ENCODE assay signal across 8 mouse cellular contexts in genomic region chr8:121083936-121084209, GRCm38 (mm10). TPM values are rescaled to one million over a fixed set of nuclear protein-coding genes. Genes with fewer than 3 reads are reported as not detected.
DNase-seq lines count a peak whose midpoint lies in the region; ATAC-seq and TF ChIP-seq lines count a peak whose summit lies in the region.

No protein-coding gene starts in this region.

- TF ChIP-seq CTCF in olfactory bulb, adult 2 months (IDR thresholded peaks at IDR 0.05; ENCODE audit: insufficient read depth, low read depth, low read length) = no peak

- DNase-seq in lung, postnatal 4 days = no peak
- no peak for DNase-seq in forebrain, embryonic 14.5 days (ENCODE audit: low spot score)
- DNase-seq in gastrocnemius, postnatal 36 days = no peak
- DNase-seq in gastrocnemius, postnatal 4 days (ENCODE audit: low spot score in 2 of 2) = no peak
- DNase-seq in layer of hippocampus, postnatal 36 days = no peak

- peak overlapping the region; percentile 57 for H3K4me3 ChIP-seq in lung, embryonic 16.5 days (ENCODE audit: low read length)
- peak overlapping the region; percentile 32 for H3K4me3 ChIP-seq in forebrain, embryonic 14.5 days (ENCODE audit: low read depth, low read length)
- peak overlapping the region; percentile 57 for H3K4me3 ChIP-seq in limb, embryonic 12.5 days (replicated peaks)
- H3K4me3 ChIP-seq in olfactory bulb, adult 2 months (ENCODE audit: insufficient read depth, low read depth, low read length) = peak overlapping the region; percentile 42

- H3K27me3 ChIP-seq in lung, embryonic 16.5 days (ENCODE audit: control insufficient read depth, insufficient read depth, low read depth, low read length) = peaks cover 57% of the 10 kb centered on the region
- H3K27me3 ChIP-seq in forebrain, embryonic 14.5 days (replicated peaks; ENCODE audit: control insufficient read depth, insufficient read depth, low read length) = peaks cover 99% of the 10 kb centered on the region
- H3K27me3 ChIP-seq in limb, embryonic 12.5 days = peaks cover 99% of the 10 kb centered on the region

- TF ChIP-seq POLR2A in olfactory bulb, adult 2 months (IDR thresholded peaks at IDR 0.05; ENCODE audit: insufficient read depth, low read depth, low read length) = no peak

- peaks cover 2% of the 10 kb centered on the region; the same call in 1 of the 2 replicates for H3K4me1 ChIP-seq in lung, embryonic 16.5 days (replicated peaks; ENCODE audit: control insufficient read depth, insufficient read depth, low read length)
- H3K4me1 ChIP-seq in forebrain, embryonic 14.5 days (ENCODE audit: control insufficient read depth, insufficient read depth, low read length) = peaks cover 6% of the 10 kb centered on the region
- peaks cover 37% of the 10 kb centered on the region for H3K4me1 ChIP-seq in limb, embryonic 12.5 days (replicated peaks)
- peaks cover 20% of the 10 kb centered on the region for H3K4me1 ChIP-seq in olfactory bulb, adult 2 months (ENCODE audit: control insufficient read depth, insufficient read depth, low read length)

- WGBS in lung, embryonic 16.5 days = 2% methylated on average over 8 of the region's 27 CpGs
- WGBS in forebrain, embryonic 14.5 days = 0% methylated on average over 13 of the region's 27 CpGs
- WGBS in limb, embryonic 12.5 days = 1% methylated on average over 14 of the region's 27 CpGs
- 0% methylated on average over 20 of the region's 27 CpGs for whole genome bisulfite sequencing in olfactory bulb, adult 2 months

- H3K4me2 ChIP-seq in lung, embryonic 16.5 days (ENCODE audit: low read depth, low read length) = peak overlapping the region; percentile 79
- H3K4me2 ChIP-seq in forebrain, embryonic 14.5 days (ENCODE audit: low read length) = peak overlapping the region; percentile 61
- peak overlapping the region; percentile 99 for H3K4me2 ChIP-seq in limb, embryonic 12.5 days

- peak overlapping the region; percentile 99 for H3K27ac ChIP-seq in lung, embryonic 16.5 days (ENCODE audit: low read length)
- H3K27ac ChIP-seq in forebrain, embryonic 14.5 days (ENCODE audit: low read depth, low read length) = no peak overlapping the region
- no peak overlapping the region for H3K27ac ChIP-seq in limb, embryonic 12.5 days
- H3K27ac ChIP-seq in olfactory bulb, adult 2 months (ENCODE audit: insufficient read depth, low read depth, low read length) = no peak overlapping the region

- no peaks in the 10 kb centered on the region for H3K36me3 ChIP-seq in lung, embryonic 16.5 days (ENCODE audit: control insufficient read depth, insufficient read depth, low read length)
- no peaks in the 10 kb centered on the region for H3K36me3 ChIP-seq in forebrain, embryonic 14.5 days (ENCODE audit: control insufficient read depth, insufficient read depth, low read length)
- H3K36me3 ChIP-seq in limb, embryonic 12.5 days = no peaks in the 10 kb centered on the region

- no peaks in the 10 kb centered on the region for H3K9me3 ChIP-seq in lung, embryonic 16.5 days (ENCODE audit: control insufficient read depth, low read length)
- no peaks in the 10 kb centered on the region for H3K9me3 ChIP-seq in forebrain, embryonic 14.5 days (replicated peaks; ENCODE audit: control insufficient read depth, low read length)
- H3K9me3 ChIP-seq in limb, embryonic 12.5 days = no peaks in the 10 kb centered on the region

- no peak for ATAC-seq in lung, embryonic 16.5 days (ENCODE audit: low read depth)
- ATAC-seq in forebrain, embryonic 14.5 days = no peak
- ATAC-seq in limb, embryonic 12.5 days (ENCODE audit: insufficient number of reproducible peaks, insufficient read depth, low FRiP score, low TSS enrichment, low read depth) = no peak

- peak overlapping the region; percentile 83 for H3K9ac ChIP-seq in lung, embryonic 16.5 days (ENCODE audit: low read length)
- 0 out of 2 replicates have a peak overlapping the region, but pooled peaks have one; percentile 13 for H3K9ac ChIP-seq in forebrain, embryonic 14.5 days (ENCODE audit: low read length)
- H3K9ac ChIP-seq in limb, embryonic 12.5 days (replicated peaks) = peak overlapping the region; percentile 58

- intact Hi-C loops in gastrocnemius, postnatal 36 days (cut with DNase I) = loop anchor here (2.0 kb wide), 1 partner anchor 111 kb away; no protein-coding TSS in a partner anchor

RNA-seq across cellular contexts. Expression of gene Foxf1, which starts 0.3 kb away (rescaled TPM):
- polyA plus RNA-seq in lung, embryonic 16.5 days (2015; fragmentation: Nextera tagmentation; extraction: Ambion mirVana) = 126 and 138 TPM in 2 replicates
- 0.52 and 0.69 TPM in 2 replicates for polyA plus RNA-seq in forebrain, embryonic 14.5 days (2014; fragmentation: Nextera tagmentation; extraction: Ambion mirVana)
- polyA plus RNA-seq in limb, embryonic 12.5 days (2016; fragmentation: Nextera tagmentation; extraction: Ambion mirVana) = 0.33 and 1.4 TPM in 2 replicates
- polyA plus RNA-seq in olfactory bulb, adult 2 months (2012; ENCODE audit: insufficient read depth, insufficient read length, low replicate concordance, missing spikeins) = not detected in 2 replicates
- total RNA-seq in gastrocnemius, postnatal 36 days (2021) = not detected
- under 1 TPM; 0.25 to 0.39 TPM for total RNA-seq in gastrocnemius, postnatal 4 days (2021)
- total RNA-seq in layer of hippocampus, postnatal 36 days (2021) = under 1 TPM; 0.50 to 0.66 TPM

RNA-seq across cellular contexts. Expression of gene Mthfsd, which starts 24.3 kb away (rescaled TPM):
- polyA plus RNA-seq in lung, embryonic 16.5 days (2015; fragmentation: Nextera tagmentation; extraction: Ambion mirVana) = 50.6 and 59.2 TPM in 2 replicates
- polyA plus RNA-seq in forebrain, embryonic 14.5 days (2014; fragmentation: Nextera tagmentation; extraction: Ambion mirVana) = 47.4 and 47.6 TPM in 2 replicates
- polyA plus RNA-seq in limb, embryonic 12.5 days (2016; fragmentation: Nextera tagmentation; extraction: Ambion mirVana) = 68.3 and 71.7 TPM in 2 replicates
- polyA plus RNA-seq in olfactory bulb, adult 2 months (2012; ENCODE audit: insufficient read depth, insufficient read length, low replicate concordance, missing spikeins) = not detected in 2 replicates
- 10 to 100 TPM; 11.1 to 13.9 TPM for total RNA-seq in gastrocnemius, postnatal 36 days (2021)
- total RNA-seq in gastrocnemius, postnatal 4 days (2021) = 10 to 100 TPM; 18.2 to 19.6 TPM
- total RNA-seq in layer of hippocampus, postnatal 36 days (2021) = 10 to 100 TPM; 31.8 to 36.9 TPM

RNA-seq across cellular contexts. Expression of gene Foxc2, which starts 32.1 kb away (rescaled TPM):
- polyA plus RNA-seq in lung, embryonic 16.5 days (2015; fragmentation: Nextera tagmentation; extraction: Ambion mirVana) = 0.58 and 0.62 TPM in 2 replicates
- 1.1 and 2.1 TPM in 2 replicates for polyA plus RNA-seq in forebrain, embryonic 14.5 days (2014; fragmentation: Nextera tagmentation; extraction: Ambion mirVana)
- polyA plus RNA-seq in limb, embryonic 12.5 days (2016; fragmentation: Nextera tagmentation; extraction: Ambion mirVana) = 6.0 and 8.6 TPM in 2 replicates
- not detected in 2 replicates for polyA plus RNA-seq in olfactory bulb, adult 2 months (2012; ENCODE audit: insufficient read depth, insufficient read length, low replicate concordance, missing spikeins)
- total RNA-seq in gastrocnemius, postnatal 36 days (2021) = under 1 TPM; 0.18 to 0.27 TPM
- total RNA-seq in gastrocnemius, postnatal 4 days (2021) = 1 to 10 TPM; 1.3 TPM
- 1 to 10 TPM in 1 of 2 experiments, under 1 TPM in 1; 0.20 to 1.1 TPM for total RNA-seq in layer of hippocampus, postnatal 36 days (2021)

RNA-seq across cellular contexts. Expression of gene Foxl1, which starts 43.9 kb away (rescaled TPM):
- polyA plus RNA-seq in lung, embryonic 16.5 days (2015; fragmentation: Nextera tagmentation; extraction: Ambion mirVana) = 3.1 and 3.3 TPM in 2 replicates
- polyA plus RNA-seq in forebrain, embryonic 14.5 days (2014; fragmentation: Nextera tagmentation; extraction: Ambion mirVana) = 0.13 TPM in 1 of 2 replicates, not detected in the other
- polyA plus RNA-seq in limb, embryonic 12.5 days (2016; fragmentation: Nextera tagmentation; extraction: Ambion mirVana) = 0.08 TPM in 2 replicates
- not detected in 2 replicates for polyA plus RNA-seq in olfactory bulb, adult 2 months (2012; ENCODE audit: insufficient read depth, insufficient read length, low replicate concordance, missing spikeins)
- not detected for total RNA-seq in gastrocnemius, postnatal 36 days (2021)
- under 1 TPM; 0.13 to 0.39 TPM for total RNA-seq in gastrocnemius, postnatal 4 days (2021)
- total RNA-seq in layer of hippocampus, postnatal 36 days (2021) = not detected

Comparison
In these comparisons a context has a peak if more than half of its experiments do, and no peak if none do; other contexts are left out.
1. H3K9ac ChIP-seq: peak in every context shown above with its lines; median percentile 83 in lung, embryonic 16.5 days; 58 in limb, embryonic 12.5 days; 13 in forebrain, embryonic 14.5 days.
2. RNA of gene Foxf1, which starts 0.3 kb away (polyA plus RNA-seq): 126 to 138 TPM in lung, embryonic 16.5 days; 0.33 to 1.4 TPM in limb, embryonic 12.5 days, 0.52 to 0.69 TPM in forebrain, embryonic 14.5 days and not detected in olfactory bulb, adult 2 months; every median in the first group is over 10 times any median in the second.
3. Peak in every context shown above with its lines, with median percentiles within 50 percentile points of each other: H3K4me2 ChIP-seq and H3K4me3 ChIP-seq.